Mouse (Mus musculus) bone marrow macrophage, adult 2 months (primary cell): ENCODE data around the gene Srbd1. TPM values are rescaled to one million over a fixed set of nuclear protein-coding genes. Genes with fewer than 3 reads are reported as not detected.

Experiments used
- H3K27ac ChIP-seq: 2 replicates; pipeline ENCODE4 v1.5.1; 2012; ENCODE audit warnings: low read depth, low read length; ENCODE audit not compliant: insufficient read depth
- H3K4me1 ChIP-seq: 2 replicates; pipeline ENCODE4 v1.6.1; 2012; ENCODE audit warnings: low read length; ENCODE audit not compliant: control insufficient read depth, insufficient read depth
- H3K4me3 ChIP-seq: 2 replicates; pipeline ENCODE4 v1.5.1; 2012; ENCODE audit warnings: mild to moderate bottlenecking, low read length, moderate library complexity; ENCODE audit not compliant: insufficient read depth
- CTCF ChIP-seq: IDR thresholded peaks from 2 replicates; pipeline ENCODE4 v1.5.1; 2012; ENCODE audit warnings: low read depth, mild to moderate bottlenecking, low read length, moderate library complexity
- POLR2A ChIP-seq: IDR thresholded peaks from 2 replicates; pipeline ENCODE4 v1.6.1; 2012; ENCODE audit warnings: mild to moderate bottlenecking, low read depth, low read length, borderline replicate concordance
- polyA plus RNA-seq: library from polyadenylated mRNA; stranded (reverse); fragments of >200 nt; gene quantifications from 2 replicates; pipeline ENCODE4 v1.2.4, GENCODE M21; 2012; ENCODE audit not compliant: missing spikeins, insufficient read depth, insufficient read length

Srbd1 gene
- polyA plus RNA-seq, 1 experiment = 8.9 TPM

GRCm38 (mm10) chr17:86089893-86090588 is 54.9 kb downstream of the Srbd1 start:
- H3K27ac ChIP-seq = no peak overlapping the region
- H3K4me1 ChIP-seq = no peaks in the 10 kb centered on the region
- no peak overlapping the region for H3K4me3 ChIP-seq
- TF ChIP-seq POLR2A = no peak
- TF ChIP-seq CTCF = no peak

DNA sequence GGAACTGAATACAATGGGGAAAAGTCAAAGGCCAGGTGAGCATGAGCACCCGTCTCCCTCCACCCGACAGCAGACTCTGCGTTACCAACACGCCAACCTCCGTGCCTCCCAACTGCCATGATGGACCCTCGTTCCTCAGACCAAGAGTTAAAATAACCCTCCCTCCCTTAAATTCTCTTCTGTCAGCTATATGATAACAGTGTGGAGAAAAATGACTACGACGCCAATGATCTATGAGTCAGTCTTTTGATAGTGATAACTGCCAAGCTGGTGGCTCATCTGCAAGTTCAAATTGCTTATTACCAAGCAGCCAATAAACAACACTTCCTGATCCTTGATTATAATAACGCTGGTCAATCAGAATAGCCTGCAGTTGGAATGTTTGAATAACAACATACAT is 57.1 kb downstream of the Srbd1 start:
- TF ChIP-seq POLR2A (no peak), CTCF (no peak)
- H3K27ac ChIP-seq = no peak overlapping the region
- no peaks in the 10 kb centered on the region for H3K4me1 ChIP-seq

GRCm38 (mm10) chr17:86086191-86086590 is 58.8 kb downstream of the Srbd1 start:
- TF ChIP-seq POLR2A (no peak), CTCF (no peak)
- Histone ChIP-seq H3K27ac (no peak overlapping the region), H3K4me1 (no peaks in the 10 kb centered on the region), H3K4me3 (no peak overlapping the region)

More for the DNA sequence above, 57.1 kb downstream of the Srbd1 start:
- H3K4me3 ChIP-seq = no peak overlapping the region

DNA sequence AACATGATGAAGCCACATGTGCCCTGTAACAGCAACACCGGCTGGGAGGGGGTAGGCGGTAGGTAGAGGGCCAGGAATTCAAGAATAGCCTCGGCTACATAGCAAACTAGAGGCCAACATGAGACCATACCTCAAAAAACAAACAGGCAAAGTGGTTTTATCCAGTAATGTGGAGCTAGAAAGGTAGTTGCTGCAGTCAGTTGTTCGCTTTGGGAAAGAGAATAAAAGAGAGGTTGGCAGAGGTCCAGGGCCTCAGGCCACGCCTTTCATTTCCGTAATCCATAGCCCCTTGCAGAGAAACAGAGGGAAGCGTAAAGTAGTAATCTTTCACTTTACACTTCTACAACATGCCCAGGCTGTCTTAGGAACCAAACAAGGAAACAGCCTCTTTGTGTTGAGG is 61.8 kb downstream of the Srbd1 start:
- Histone ChIP-seq H3K4me3 (no peak overlapping the region), H3K27ac (no peak overlapping the region), H3K4me1 (peaks cover under 1% of the 10 kb centered on the region; the same call in 1 of the 2 replicates)
- no peak for TF ChIP-seq POLR2A
- no peak for TF ChIP-seq CTCF

DNA sequence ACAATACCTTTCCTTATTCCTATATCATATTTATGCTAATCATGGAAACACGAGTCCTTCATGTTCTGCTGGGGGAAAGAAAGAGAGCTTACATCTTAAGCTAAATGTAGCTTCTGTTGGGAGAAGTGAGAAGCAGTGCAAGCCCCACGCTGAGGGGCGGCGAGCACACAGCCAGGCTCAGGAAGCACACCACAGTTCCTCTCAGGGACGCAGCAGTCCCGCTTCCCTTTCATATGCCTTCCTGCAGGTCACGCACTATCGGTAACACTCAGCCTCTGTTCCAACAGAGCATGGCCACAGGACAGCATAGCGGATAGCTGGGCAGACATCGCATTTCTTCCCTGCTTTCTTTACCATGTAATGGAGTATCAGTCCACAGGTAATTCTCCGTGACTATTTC is 66.9 kb downstream of the Srbd1 start:
- TF ChIP-seq CTCF (no peak), POLR2A (no peak)
- Histone ChIP-seq H3K27ac (no peak overlapping the region), H3K4me1 (peaks cover 2% of the 10 kb centered on the region; the same call in 1 of the 2 replicates), H3K4me3 (no peak overlapping the region)

- Histone ChIP-seq H3K4me3 (no peak overlapping the region), H3K27ac (no peak overlapping the region), H3K4me1 (no peaks in the 10 kb centered on the region)
- TF ChIP-seq POLR2A (no peak), CTCF (no peak)
Observed at GRCm38 (mm10) chr17:86067444-86067843, 77.5 kb downstream of the Srbd1 start.

GRCm38 (mm10) chr17:86065833-86066232 is 79.1 kb downstream of the Srbd1 start:
- no peak for TF ChIP-seq CTCF
- TF ChIP-seq POLR2A = no peak
- no peaks in the 10 kb centered on the region for H3K4me1 ChIP-seq
- H3K27ac ChIP-seq = no peak overlapping the region
- H3K4me3 ChIP-seq = no peak overlapping the region

DNA sequence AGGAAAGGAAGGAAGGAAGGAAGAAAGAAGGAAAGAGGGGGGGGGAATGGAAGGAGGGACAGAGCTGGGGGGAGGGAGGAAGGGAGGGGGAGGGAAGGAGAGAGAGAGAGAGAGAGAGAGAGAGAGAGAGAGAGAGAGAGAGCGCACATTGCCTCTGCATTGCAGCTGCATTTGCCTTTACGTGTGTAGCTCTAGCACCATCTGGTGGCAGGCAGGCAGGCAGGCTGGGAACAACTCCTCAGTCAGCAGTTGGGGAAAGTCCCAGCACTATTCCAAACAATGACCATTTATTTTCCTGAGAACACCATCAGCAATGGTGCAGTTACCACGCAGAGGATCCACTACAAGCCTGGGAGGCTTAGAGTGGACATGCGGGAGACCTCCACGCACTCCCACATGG is 81.5 kb downstream of the Srbd1 start:
- TF ChIP-seq CTCF (peak; percentile 82), POLR2A (no peak)
- no peaks in the 10 kb centered on the region for H3K4me1 ChIP-seq
- no peak overlapping the region for H3K4me3 ChIP-seq
- no peak overlapping the region for H3K27ac ChIP-seq

GRCm38 (mm10) chr17:86060911-86061310 is 84.1 kb downstream of the Srbd1 start:
- H3K4me1 ChIP-seq = no peaks in the 10 kb centered on the region
- no peak overlapping the region for H3K4me3 ChIP-seq
- H3K27ac ChIP-seq = no peak overlapping the region
- TF ChIP-seq POLR2A (no peak), CTCF (no peak)

DNA sequence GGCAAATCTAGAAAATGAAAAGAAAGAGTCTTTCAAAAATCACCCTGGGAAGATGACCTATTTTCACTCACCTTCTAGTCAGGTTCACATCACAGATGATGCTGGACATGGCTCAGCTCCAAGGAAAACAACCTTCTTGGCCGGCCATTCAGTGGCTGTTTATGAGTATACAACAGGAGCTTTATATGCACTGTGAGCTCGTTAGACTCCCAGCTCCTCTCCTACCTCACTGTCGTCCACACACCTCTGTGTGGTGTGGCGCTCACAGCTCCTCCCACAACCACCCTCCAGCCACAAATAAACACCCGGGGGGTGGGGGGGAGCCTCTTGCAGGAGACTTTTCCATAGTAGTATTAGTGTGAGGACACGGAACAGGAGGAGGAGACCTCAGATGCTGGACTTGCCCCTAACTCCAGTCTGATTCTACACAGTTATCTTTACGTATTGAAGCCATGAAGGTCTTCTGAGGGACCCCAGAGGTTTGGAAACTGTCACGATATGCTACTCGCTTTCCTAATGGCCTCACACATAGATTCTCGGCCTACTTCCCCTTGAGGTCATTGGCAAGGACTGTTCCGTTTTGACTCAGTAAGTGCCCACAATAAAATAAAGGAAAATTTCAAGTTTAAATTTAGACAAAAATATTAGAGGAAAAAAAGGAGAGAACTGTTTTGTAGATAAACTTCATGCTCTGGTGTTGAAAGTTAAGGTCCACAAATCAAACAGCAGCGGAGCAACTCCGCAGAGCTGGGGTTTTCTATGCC is 104.6 kb downstream of the Srbd1 start:
- no peak for TF ChIP-seq POLR2A
- no peak for TF ChIP-seq CTCF
- no peak overlapping the region for H3K4me3 ChIP-seq
- no peak overlapping the region for H3K27ac ChIP-seq
- no peaks in the 10 kb centered on the region for H3K4me1 ChIP-seq
